Mouse (Mus musculus) left cerebral cortex, adult 18-20 months (tissue): ENCODE measurements at regions not wholly inside any gene's neighbourhood (a gene's known extent, or its start where the extent isn't known, plus 50 kb on each side); places are given as distances from the start of the nearest gene placed in this dataset.
A peak's percentile ranks its signal among the peaks of the same experiment; 100 is the strongest.

Source experiments
- DNase-seq, 2 experiments: peaks; one replicate each; pipeline ENCODE4 v3.0.0; 2021 to 2022; ENCODE audit warnings: low spot score in 2 of 2, mixed read lengths in 1 of 2

GRCm38 (mm10) chr12:7777220-7778055 is 200.0 kb upstream of the Apob start:
- peak; percentile 65 to 79 for DNase-seq

- DNase-seq = peak in 1 of 2 experiments; percentile 39
Observed at GRCm38 (mm10) chr12:7778056-7778440, 199.4 kb upstream of the Apob start.

GRCm38 (mm10) chr12:7816616-7817015 is 160.8 kb upstream of the Apob start:
- peak; percentile 39 for DNase-seq

- no peak for DNase-seq
Observed at GRCm38 (mm10) chr12:7820006-7820704, 157.3 kb upstream of the Apob start.

- DNase-seq = no peak
Observed at GRCm38 (mm10) chr12:7820718-7821117, 156.7 kb upstream of the Apob start.

GRCm38 (mm10) chr12:7835731-7836130 is 141.7 kb upstream of the Apob start:
- no peak for DNase-seq

GRCm38 (mm10) chr12:7853876-7854275 is 123.6 kb upstream of the Apob start:
- DNase-seq = peak in 1 of 2 experiments; percentile 31

GRCm38 (mm10) chr12:7855683-7856082 is 121.8 kb upstream of the Apob start:
- no peak for DNase-seq

- no peak for DNase-seq
Observed at GRCm38 (mm10) chr12:7859533-7859932, 117.9 kb upstream of the Apob start.

GRCm38 (mm10) chr12:7870004-7870403 is 107.4 kb upstream of the Apob start:
- no peak for DNase-seq

GRCm38 (mm10) chr12:7870473-7870872 is 107.0 kb upstream of the Apob start:
- no peak for DNase-seq

GRCm38 (mm10) chr12:7875454-7875853 is 102.0 kb upstream of the Apob start:
- DNase-seq = no peak

- no peak for DNase-seq
Observed at GRCm38 (mm10) chr12:7876302-7877063, 101.0 kb upstream of the Apob start.

- DNase-seq = no peak
Observed at GRCm38 (mm10) chr12:7878761-7879160, 98.7 kb upstream of the Apob start.

- DNase-seq = no peak
Observed at GRCm38 (mm10) chr12:7896156-7896555, 81.3 kb upstream of the Apob start.

- no peak for DNase-seq
Observed at GRCm38 (mm10) chr12:7905329-7905728, 72.1 kb upstream of the Apob start.

GRCm38 (mm10) chr12:7906831-7907230 is 70.6 kb upstream of the Apob start:
- DNase-seq = no peak

- DNase-seq = no peak
Observed at GRCm38 (mm10) chr12:7909746-7910360, 67.6 kb upstream of the Apob start.

- no peak for DNase-seq
Observed at GRCm38 (mm10) chr12:7910509-7910908, 66.9 kb upstream of the Apob start.

- DNase-seq = no peak
Observed at GRCm38 (mm10) chr12:7918385-7918784, 59.1 kb upstream of the Apob start.

- DNase-seq = no peak
Observed at GRCm38 (mm10) chr12:7918967-7919708, 58.3 kb upstream of the Apob start.
